ENCODE assay signal across 15 mouse cellular contexts in the genomic region with DNA sequence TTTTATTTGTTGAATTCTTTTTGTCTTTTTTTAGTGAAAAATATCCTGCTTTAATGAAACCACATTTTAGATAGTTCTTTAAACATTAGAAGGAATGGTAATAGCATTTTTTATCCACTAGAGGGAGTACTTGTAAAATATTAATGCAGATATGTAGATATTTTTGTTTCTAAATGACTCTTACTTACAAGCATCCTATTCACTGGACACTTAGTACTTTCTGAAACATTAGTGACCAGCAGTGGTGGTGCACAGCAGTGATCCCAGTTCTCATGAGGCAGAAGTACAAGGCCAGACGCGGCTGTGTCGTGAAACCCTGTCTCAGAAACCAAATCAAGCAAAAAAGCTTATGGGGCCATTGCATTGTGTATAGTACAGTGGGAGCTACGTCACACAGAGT. TPM values are rescaled to one million over a fixed set of nuclear protein-coding genes. Genes with fewer than 3 reads are reported as not detected.
DNase-seq lines count a peak whose midpoint lies in the region; ATAC-seq and TF ChIP-seq lines count a peak whose summit lies in the region.
"Had no signal": no experiment of that assay in that cellular context is flagged by ENCODE, and none has a peak within 500 bp of the region (broad histone marks: within the 10 kb centered on the region; RNA-seq: fewer than 3 reads in every experiment).

No protein-coding gene starts in this region.

- no peak overlapping the region for H3K27ac ChIP-seq in forebrain, embryonic 14.5 days (ENCODE audit: low read depth, low read length)
- no peak overlapping the region for H3K27ac ChIP-seq in forebrain, embryonic 15.5 days (replicated peaks)
- no peak overlapping the region for H3K27ac ChIP-seq in limb, embryonic 14.5 days (replicated peaks; ENCODE audit: low read depth, low read length)
- no peak overlapping the region for H3K27ac ChIP-seq in limb, embryonic 10.5 days
- H3K27ac ChIP-seq in neural tube, embryonic 11.5 days (ENCODE audit: low read depth, low read length) = no peak overlapping the region
- H3K27ac ChIP-seq: forebrain, embryonic 10.5 days; heart, embryonic 15.5 days; limb, embryonic 13.5 days had no signal

- DNase-seq in forebrain, embryonic 14.5 days (ENCODE audit: low spot score) = peak; percentile 51
- DNase-seq in limb, embryonic 14.5 days (ENCODE audit: low spot score) = peak; percentile 50
- no peak for DNase-seq in limb, embryonic 10.5 days (ENCODE audit: low spot score)
- peak; percentile 64 for DNase-seq in NIH3T3 (ENCODE audit: low read depth)
- DNase-seq in neural tube, embryonic 11.5 days (ENCODE audit: low spot score) = peak; percentile 14
- DNase-seq in right cerebral cortex, postnatal 4 days = no peak
- DNase-seq in frontal cortex, postnatal 25 days (ENCODE audit: low spot score in 2 of 2) = no peak
- DNase-seq: adrenal gland, adult 8-10 months; cerebellum, adult 9-11 months; kidney, postnatal 36 days; right cerebral cortex, adult 18-20 months had no signal

- TF ChIP-seq POLR2A in limb, embryonic 14.5 days (IDR thresholded peaks at IDR 0.05; ENCODE audit: borderline replicate concordance, extremely low read depth, insufficient read depth, insufficient read length) = no peak

- no peak overlapping the region for H3K4me2 ChIP-seq in forebrain, embryonic 14.5 days (ENCODE audit: low read length)
- no peak overlapping the region for H3K4me2 ChIP-seq in forebrain, embryonic 15.5 days (replicated peaks)
- no peak overlapping the region for H3K4me2 ChIP-seq in limb, embryonic 14.5 days (replicated peaks; ENCODE audit: low read depth, low read length, severe bottlenecking)
- H3K4me2 ChIP-seq in neural tube, embryonic 11.5 days (ENCODE audit: low read depth) = no peak overlapping the region
- H3K4me2 ChIP-seq: heart, embryonic 15.5 days; limb, embryonic 13.5 days had no signal

- H3K9me3 ChIP-seq in forebrain, embryonic 14.5 days (replicated peaks; ENCODE audit: control insufficient read depth, low read length) = no peaks in the 10 kb centered on the region
- H3K9me3 ChIP-seq in forebrain, embryonic 15.5 days = no peaks in the 10 kb centered on the region
- H3K9me3 ChIP-seq in limb, embryonic 14.5 days (ENCODE audit: control insufficient read depth, low read length) = no peaks in the 10 kb centered on the region
- H3K9me3 ChIP-seq in limb, embryonic 10.5 days (replicated peaks) = no peaks in the 10 kb centered on the region
- H3K9me3 ChIP-seq in neural tube, embryonic 11.5 days (ENCODE audit: control insufficient read depth, low read length) = no peaks in the 10 kb centered on the region
- H3K9me3 ChIP-seq: forebrain, embryonic 10.5 days; heart, embryonic 15.5 days; limb, embryonic 13.5 days had no signal

- ATAC-seq in forebrain, embryonic 14.5 days = no peak; the same call in 1 of the 2 replicates
- no peak for ATAC-seq in forebrain, embryonic 15.5 days (replicated peaks)
- ATAC-seq in limb, embryonic 14.5 days (ENCODE audit: low FRiP score, low read depth) = no peak
- ATAC-seq in neural tube, embryonic 11.5 days (ENCODE audit: insufficient read depth, low FRiP score, low TSS enrichment) = no peak

- no peaks in the 10 kb centered on the region for H3K4me1 ChIP-seq in forebrain, embryonic 14.5 days (ENCODE audit: control insufficient read depth, insufficient read depth, low read length)
- H3K4me1 ChIP-seq in forebrain, embryonic 15.5 days = 0 out of 2 replicates have a peak, but pooled peaks cover under 1% of the 10 kb centered on the region
- no peaks in the 10 kb centered on the region for H3K4me1 ChIP-seq in limb, embryonic 14.5 days (ENCODE audit: control insufficient read depth, insufficient read depth, low read length)
- H3K4me1 ChIP-seq in limb, embryonic 10.5 days = no peaks in the 10 kb centered on the region
- H3K4me1 ChIP-seq in neural tube, embryonic 11.5 days (ENCODE audit: control insufficient read depth, insufficient read depth, low read length) = no peaks in the 10 kb centered on the region
- H3K4me1 ChIP-seq: forebrain, embryonic 10.5 days; heart, embryonic 15.5 days; limb, embryonic 13.5 days had no signal

- no peak overlapping the region for H3K4me3 ChIP-seq in forebrain, embryonic 14.5 days (ENCODE audit: low read depth, low read length)
- no peak overlapping the region for H3K4me3 ChIP-seq in forebrain, embryonic 15.5 days
- H3K4me3 ChIP-seq in limb, embryonic 14.5 days (replicated peaks; ENCODE audit: low read length) = no peak overlapping the region
- H3K4me3 ChIP-seq in limb, embryonic 10.5 days = no peak overlapping the region
- no peak overlapping the region for H3K4me3 ChIP-seq in neural tube, embryonic 11.5 days (ENCODE audit: low read depth, low read length)
- H3K4me3 ChIP-seq: forebrain, embryonic 10.5 days; heart, embryonic 15.5 days; limb, embryonic 13.5 days had no signal

- 81% methylated on average over 4 of the region's 4 CpGs for WGBS in forebrain, embryonic 14.5 days
- WGBS in forebrain, embryonic 15.5 days = 86% methylated on average over 4 of the region's 4 CpGs
- WGBS in limb, embryonic 14.5 days = 90% methylated on average over 4 of the region's 4 CpGs
- WGBS in limb, embryonic 10.5 days = 91% methylated on average over 4 of the region's 4 CpGs
- 85% methylated on average over 4 of the region's 4 CpGs for WGBS in neural tube, embryonic 11.5 days

- peaks cover 63% of the 10 kb centered on the region for H3K36me3 ChIP-seq in forebrain, embryonic 14.5 days (ENCODE audit: control insufficient read depth, insufficient read depth, low read length)
- peaks cover 45% of the 10 kb centered on the region for H3K36me3 ChIP-seq in forebrain, embryonic 15.5 days
- H3K36me3 ChIP-seq in limb, embryonic 14.5 days (ENCODE audit: control insufficient read depth, insufficient read depth, low read length) = peaks cover 29% of the 10 kb centered on the region
- H3K36me3 ChIP-seq in limb, embryonic 10.5 days = peaks cover 17% of the 10 kb centered on the region
- H3K36me3 ChIP-seq in neural tube, embryonic 11.5 days (ENCODE audit: control insufficient read depth, insufficient read depth, low read length) = no peaks in the 10 kb centered on the region

- H3K9ac ChIP-seq in forebrain, embryonic 14.5 days (ENCODE audit: low read length) = no peak overlapping the region
- no peak overlapping the region for H3K9ac ChIP-seq in forebrain, embryonic 15.5 days (replicated peaks)
- no peak overlapping the region for H3K9ac ChIP-seq in limb, embryonic 14.5 days (ENCODE audit: low read depth, low read length, severe bottlenecking)
- H3K9ac ChIP-seq in neural tube, embryonic 11.5 days (ENCODE audit: low read length) = no peak overlapping the region
- H3K9ac ChIP-seq: heart, embryonic 15.5 days; limb, embryonic 13.5 days had no signal

- H3K27me3 ChIP-seq in forebrain, embryonic 14.5 days (replicated peaks; ENCODE audit: control insufficient read depth, insufficient read depth, low read length) = no peaks in the 10 kb centered on the region
- no peaks in the 10 kb centered on the region for H3K27me3 ChIP-seq in forebrain, embryonic 15.5 days
- H3K27me3 ChIP-seq in limb, embryonic 14.5 days (ENCODE audit: control insufficient read depth, insufficient read depth, low read length) = no peaks in the 10 kb centered on the region
- no peaks in the 10 kb centered on the region for H3K27me3 ChIP-seq in limb, embryonic 10.5 days (ENCODE audit: low read depth, poor library complexity, severe bottlenecking)
- H3K27me3 ChIP-seq in neural tube, embryonic 11.5 days (ENCODE audit: control insufficient read depth, insufficient read depth, low read length) = no peaks in the 10 kb centered on the region
- H3K27me3 ChIP-seq: heart, embryonic 15.5 days; limb, embryonic 13.5 days had no signal

RNA-seq across cellular contexts. Expression of a gene that starts 8.6 kb away (rescaled TPM):
- polyA plus RNA-seq in forebrain, embryonic 14.5 days (2014; fragmentation: Nextera tagmentation; extraction: Ambion mirVana) = 29.0 and 33.0 TPM in 2 replicates
- polyA plus RNA-seq in forebrain, embryonic 15.5 days (2015; fragmentation: Nextera tagmentation; extraction: Ambion mirVana) = 29.8 and 31.3 TPM in 2 replicates
- 11.1 and 12.2 TPM in 2 replicates for polyA plus RNA-seq in limb, embryonic 14.5 days (2012; rRNA removed)
- polyA plus RNA-seq in limb, embryonic 14.5 days (2014; fragmentation: Nextera tagmentation; extraction: Ambion mirVana) = 12.4 and 16.6 TPM in 2 replicates
- 10.8 and 14.9 TPM in 2 replicates for polyA plus RNA-seq in limb, embryonic 10.5 days (2016; fragmentation: Nextera tagmentation; extraction: Ambion mirVana)
- 21.2 and 24.2 TPM in 2 replicates for polyA plus RNA-seq in neural tube, embryonic 11.5 days (2014; fragmentation: Nextera tagmentation; extraction: Ambion mirVana)

RNA-seq across cellular contexts. Expression of a gene that starts 8.9 kb away (rescaled TPM):
- polyA plus RNA-seq in forebrain, embryonic 14.5 days (2014; fragmentation: Nextera tagmentation; extraction: Ambion mirVana) = 28.3 and 33.6 TPM in 2 replicates
- polyA plus RNA-seq in forebrain, embryonic 15.5 days (2015; fragmentation: Nextera tagmentation; extraction: Ambion mirVana) = 29.9 and 33.8 TPM in 2 replicates
- 46.3 and 55.8 TPM in 2 replicates for polyA plus RNA-seq in limb, embryonic 14.5 days (2012; rRNA removed)
- 50.6 and 52.7 TPM in 2 replicates for polyA plus RNA-seq in limb, embryonic 14.5 days (2014; fragmentation: Nextera tagmentation; extraction: Ambion mirVana)
- polyA plus RNA-seq in limb, embryonic 10.5 days (2016; fragmentation: Nextera tagmentation; extraction: Ambion mirVana) = 81.2 and 90.7 TPM in 2 replicates
- 73.2 and 75.4 TPM in 2 replicates for polyA plus RNA-seq in neural tube, embryonic 11.5 days (2014; fragmentation: Nextera tagmentation; extraction: Ambion mirVana)

RNA-seq across cellular contexts. Expression of a gene that starts 26.7 kb away (rescaled TPM):
- 0.10 TPM in 1 of 2 replicates, not detected in the other for polyA plus RNA-seq in forebrain, embryonic 14.5 days (2014; fragmentation: Nextera tagmentation; extraction: Ambion mirVana)
- 0.08 TPM in 1 of 2 replicates, not detected in the other for polyA plus RNA-seq in forebrain, embryonic 15.5 days (2015; fragmentation: Nextera tagmentation; extraction: Ambion mirVana)
- polyA plus RNA-seq in limb, embryonic 14.5 days (2012; rRNA removed) = 0.03 and 0.08 TPM in 2 replicates
- polyA plus RNA-seq in limb, embryonic 14.5 days (2014; fragmentation: Nextera tagmentation; extraction: Ambion mirVana) = not detected in 2 replicates
- not detected in 2 replicates for polyA plus RNA-seq in limb, embryonic 10.5 days (2016; fragmentation: Nextera tagmentation; extraction: Ambion mirVana)
- 0.11 and 0.12 TPM in 2 replicates for polyA plus RNA-seq in neural tube, embryonic 11.5 days (2014; fragmentation: Nextera tagmentation; extraction: Ambion mirVana)
- polyA plus RNA-seq: heart, embryonic 15.5 days; limb, embryonic 13.5 days had no signal

Comparison
In these comparisons a context has a peak if more than half of its experiments do, and no peak if none do; other contexts are left out.
1. DNase-seq: peak in forebrain, embryonic 14.5 days (single experiment), limb, embryonic 14.5 days (single experiment), NIH3T3 (single experiment) and neural tube, embryonic 11.5 days (single experiment); none in limb, embryonic 10.5 days (single experiment), right cerebral cortex, postnatal 4 days (single experiment) and frontal cortex, postnatal 25 days (0 of 2).